Mouse (Mus musculus) macrophage (primary cell): ENCODE data around the gene Pon2. TPM values are rescaled to one million over a fixed set of nuclear protein-coding genes. Genes with fewer than 3 reads are reported as not detected.

Experiments used
- H3K27ac ChIP-seq: fragments of 350-480 bp; formaldehyde crosslinking; 2 replicates; pipeline ENCODE4 v1.9.0; 2021
- H3K36me3 ChIP-seq: fragments of 350-480 bp; formaldehyde crosslinking; 2 replicates; pipeline ENCODE4 v1.9.0; 2021; ENCODE audit errors: inconsistent target
- H3K4me3 ChIP-seq: fragments of 350-480 bp; formaldehyde crosslinking; 2 replicates; pipeline ENCODE4 v1.9.0; 2021; ENCODE audit errors: inconsistent target
- H3K79me2 ChIP-seq: fragments of 350-480 bp; formaldehyde crosslinking; 2 replicates; pipeline ENCODE4 v1.9.0; 2021; ENCODE audit errors: inconsistent target
- WGBS: methylation state at CpG from one replicate; pipeline ENCODE4 v1.1.7; 2026; ENCODE audit warnings: inconsistent platforms; ENCODE audit not compliant: missing documents; 5-methylcytosine and 5-hydroxymethylcytosine counted together
- polyA plus RNA-seq: library from polyadenylated mRNA; stranded (reverse); fragments of 250-400 nt; gene quantifications from 3 replicates; pipeline ENCODE4 v1.2.4, GENCODE M21; 2018; ENCODE audit warnings: inconsistent platforms

Gene Pon2
- polyA plus RNA-seq, 1 experiment from 2014 or later: 167 TPM

GRCm38 (mm10) chr6:5305926-5306325, 7.7 kb upstream of the Pon2 start:
- no peak overlapping the region for H3K27ac ChIP-seq
- no peaks in the 10 kb centered on the region for H3K36me3 ChIP-seq
- H3K4me3 ChIP-seq: no peak overlapping the region
- 92% methylated on average over 3 of the region's 3 CpGs for WGBS
- H3K79me2 ChIP-seq: no peaks in the 10 kb centered on the region

- Histone ChIP-seq H3K36me3 (no peaks in the 10 kb centered on the region), H3K4me3 (no peak overlapping the region), H3K27ac (no peak overlapping the region), H3K79me2 (no peaks in the 10 kb centered on the region)
- 96% methylated on average over 8 of the region's 8 CpGs for WGBS
These were observed 6.7 kb upstream of the Pon2 start for GRCm38 (mm10) chr6:5304956-5305355.

GRCm38 (mm10) chr6:5300629-5301028, 2.4 kb upstream of the Pon2 start:
- H3K4me3 ChIP-seq: no peak overlapping the region
- no peaks in the 10 kb centered on the region for H3K36me3 ChIP-seq
- H3K79me2 ChIP-seq: peaks cover 16% of the 10 kb centered on the region
- H3K27ac ChIP-seq: no peak overlapping the region
- WGBS: 100% methylated on average over 8 of the region's 8 CpGs

DNA sequence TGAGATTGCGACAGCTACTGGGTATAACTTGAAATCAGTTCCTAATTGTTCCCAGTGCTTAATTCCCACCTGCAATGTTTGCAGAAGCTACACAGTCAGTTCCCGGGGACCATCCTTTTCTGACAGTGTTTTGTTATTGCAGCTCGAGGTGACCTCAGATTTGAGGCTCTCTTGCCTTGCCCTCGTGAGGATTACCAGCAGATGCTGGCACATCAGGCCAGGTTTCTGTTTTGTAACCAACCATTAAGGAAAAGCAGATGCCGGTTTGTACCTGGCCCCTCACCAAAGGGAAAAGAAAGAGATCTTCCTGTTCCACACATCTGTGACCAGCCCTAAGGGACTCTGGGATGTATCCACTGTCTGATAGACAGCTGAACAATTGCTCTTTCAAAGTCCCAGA, 1.3 kb upstream of the Pon2 start:
- Histone ChIP-seq H3K27ac (no peak overlapping the region), H3K4me3 (no peak overlapping the region), H3K36me3 (no peaks in the 10 kb centered on the region), H3K79me2 (peaks cover 27% of the 10 kb centered on the region)
- WGBS: 71% methylated on average over 5 of the region's 5 CpGs

- Histone ChIP-seq H3K79me2 (peaks cover 47% of the 10 kb centered on the region), H3K36me3 (no peaks in the 10 kb centered on the region), H3K4me3 (peak overlapping the region; percentile 75), H3K27ac (peak overlapping the region; percentile 73)
- 2% methylated on average over 24 of the region's 25 CpGs for WGBS
These were observed 749 bp downstream of the Pon2 start for GRCm38 (mm10) chr6:5297321-5298091.

DNA sequence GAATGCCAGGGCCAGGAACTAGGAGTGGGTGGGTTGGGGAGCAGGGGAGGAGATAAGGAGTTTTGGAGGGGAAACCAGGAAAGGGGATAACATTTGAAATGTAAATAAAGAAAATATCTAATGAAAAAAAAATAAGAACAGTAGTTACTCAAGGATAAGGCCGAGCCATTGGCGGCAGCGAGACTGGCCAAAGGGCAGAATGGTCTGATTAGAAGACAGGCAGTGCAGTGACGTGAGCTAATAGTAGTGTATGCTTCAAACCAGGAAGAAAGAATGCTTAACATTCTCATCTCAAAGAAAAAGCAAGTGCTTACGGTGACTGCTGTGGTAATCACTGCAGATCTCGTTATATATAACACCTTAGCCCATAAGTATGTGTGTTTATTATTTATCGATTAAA, 2.2 kb downstream of the Pon2 start:
- no peak overlapping the region for H3K4me3 ChIP-seq
- peaks cover 62% of the 10 kb centered on the region for H3K79me2 ChIP-seq
- no peak overlapping the region for H3K27ac ChIP-seq
- no peaks in the 10 kb centered on the region for H3K36me3 ChIP-seq
- 92% methylated on average over 7 of the region's 7 CpGs for WGBS

GRCm38 (mm10) chr6:5294659-5295449, 3.4 kb downstream of the Pon2 start:
- H3K27ac ChIP-seq: no peak overlapping the region

DNA sequence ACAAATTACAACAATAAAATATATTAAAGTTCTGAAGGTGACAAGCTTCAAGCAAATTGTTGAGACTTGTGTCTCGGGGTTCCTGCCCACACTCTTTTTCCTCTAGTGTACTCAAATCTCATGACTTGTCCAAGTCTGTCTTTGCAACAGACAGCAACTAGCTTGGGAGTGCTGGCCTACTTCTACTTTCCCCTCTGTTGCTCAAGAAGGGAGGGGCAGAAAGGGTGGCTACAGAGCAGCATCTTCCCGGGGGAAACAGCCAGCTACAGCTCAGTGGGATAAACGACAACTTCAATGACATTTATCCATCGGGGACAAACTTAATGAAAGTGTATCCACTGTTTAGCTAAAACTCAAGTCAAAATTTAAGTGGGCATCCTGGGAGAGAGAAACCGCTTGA, 5.4 kb downstream of the Pon2 start:
- 79% methylated on average over 5 of the region's 5 CpGs for WGBS
- Histone ChIP-seq H3K36me3 (peaks cover 17% of the 10 kb centered on the region), H3K27ac (no peak overlapping the region), H3K4me3 (no peak overlapping the region), H3K79me2 (peaks cover 83% of the 10 kb centered on the region)

More at GRCm38 (mm10) chr6:5294659-5295449, 3.4 kb downstream of the Pon2 start:
- WGBS: 96% methylated on average over 16 of the region's 16 CpGs
- Histone ChIP-seq H3K36me3 (0 out of 2 replicates have a peak, but pooled peaks cover 3% of the 10 kb centered on the region), H3K4me3 (no peak overlapping the region), H3K79me2 (peaks cover 74% of the 10 kb centered on the region)

DNA sequence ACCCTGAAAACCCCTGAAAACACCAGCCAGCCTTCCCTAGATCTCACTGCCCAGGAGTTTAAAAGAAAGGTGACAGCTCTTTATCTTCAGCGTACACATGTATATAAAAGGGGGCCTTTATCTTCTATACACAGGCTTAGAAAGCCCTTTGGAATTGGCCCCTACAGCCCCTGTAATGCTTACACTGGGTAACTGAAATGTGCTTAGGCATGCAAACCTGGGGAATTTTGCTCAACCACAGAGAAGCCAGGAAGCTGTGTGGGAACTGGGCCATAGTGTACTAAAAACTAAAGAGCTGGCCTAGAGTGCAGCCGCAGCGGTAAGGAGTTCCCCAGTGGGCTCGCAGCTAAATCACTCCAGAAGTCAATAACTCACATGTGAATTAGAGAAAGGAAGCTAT, 6.8 kb downstream of the Pon2 start:
- 75% methylated on average over 4 of the region's 4 CpGs for WGBS
- no peak overlapping the region for H3K27ac ChIP-seq
- no peak overlapping the region for H3K4me3 ChIP-seq
- H3K79me2 ChIP-seq: peaks cover 75% of the 10 kb centered on the region
- peaks cover 31% of the 10 kb centered on the region for H3K36me3 ChIP-seq

GRCm38 (mm10) chr6:5287919-5288318, 10.3 kb downstream of the Pon2 start:
- H3K4me3 ChIP-seq: no peak overlapping the region
- H3K27ac ChIP-seq: no peak overlapping the region
- WGBS: 97% methylated on average over 5 of the region's 5 CpGs
- H3K79me2 ChIP-seq: peaks cover 40% of the 10 kb centered on the region
- peaks cover 31% of the 10 kb centered on the region for H3K36me3 ChIP-seq

GRCm38 (mm10) chr6:5287392-5287791, 10.9 kb downstream of the Pon2 start:
- WGBS: 100% methylated on average over 2 of the region's 2 CpGs
- Histone ChIP-seq H3K4me3 (no peak overlapping the region), H3K27ac (no peak overlapping the region), H3K79me2 (peaks cover 35% of the 10 kb centered on the region), H3K36me3 (peaks cover 32% of the 10 kb centered on the region)

- H3K36me3 ChIP-seq: peaks cover 17% of the 10 kb centered on the region; the same call in 1 of the 2 replicates
- no peak overlapping the region for H3K27ac ChIP-seq
- 93% methylated on average over 7 of the region's 7 CpGs for WGBS
- H3K4me3 ChIP-seq: no peak overlapping the region
- H3K79me2 ChIP-seq: no peaks in the 10 kb centered on the region
These were observed 15.8 kb downstream of the Pon2 start for GRCm38 (mm10) chr6:5282418-5282817.

DNA sequence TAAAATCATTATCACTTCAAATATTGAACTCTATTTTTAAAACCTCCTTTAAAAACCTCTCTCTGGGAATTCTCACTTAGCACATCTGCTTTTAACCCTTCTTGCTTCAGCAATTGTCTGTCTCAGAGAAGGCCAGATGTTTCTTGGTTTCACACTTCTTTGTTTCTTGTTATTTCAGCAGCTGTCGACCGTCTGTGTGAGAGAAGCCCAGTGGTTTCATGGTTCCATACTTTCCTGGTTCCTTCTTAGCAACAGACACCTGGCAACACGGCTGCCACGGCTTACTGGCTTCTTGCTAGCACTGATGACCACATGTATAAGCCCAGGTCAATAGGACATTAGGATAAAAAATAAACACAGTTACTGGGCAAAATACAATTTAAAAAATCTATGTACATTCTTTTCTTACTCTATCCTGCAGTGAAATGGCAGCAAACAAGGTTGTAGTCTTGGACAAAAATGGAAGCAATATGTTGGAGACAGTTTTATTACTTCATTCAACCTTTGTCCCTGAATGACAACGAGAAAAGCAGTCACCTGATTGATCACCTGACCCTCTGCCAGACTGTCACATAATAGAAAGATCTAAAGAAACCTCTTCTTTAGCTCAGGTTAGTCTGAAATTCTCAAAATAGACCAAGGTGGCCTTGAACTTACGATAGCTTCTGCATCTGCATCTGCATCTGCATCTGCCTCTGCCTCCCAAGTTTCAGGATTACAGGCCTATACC, 17.5 kb downstream of the Pon2 start:
- WGBS: 93% methylated on average over 6 of the region's 6 CpGs
- no peak overlapping the region for H3K27ac ChIP-seq
- no peak overlapping the region for H3K4me3 ChIP-seq
- H3K36me3 ChIP-seq: peaks cover 20% of the 10 kb centered on the region; the same call in 1 of the 2 replicates
- H3K79me2 ChIP-seq: no peaks in the 10 kb centered on the region

- Histone ChIP-seq H3K79me2 (no peaks in the 10 kb centered on the region), H3K4me3 (no peak overlapping the region), H3K27ac (no peak overlapping the region), H3K36me3 (peaks cover 29% of the 10 kb centered on the region; the same call in 1 of the 2 replicates)
- WGBS: 96% methylated on average over 5 of the region's 5 CpGs
These were observed 20.3 kb downstream of the Pon2 start for GRCm38 (mm10) chr6:5277972-5278371.
